Mouse (Mus musculus) olfactory bulb, adult 2 months (tissue): ENCODE data around the gene Nxn. TPM values are rescaled to one million over a fixed set of nuclear protein-coding genes. Genes with fewer than 3 reads are reported as not detected.

ENCODE experiments used
- H3K27ac ChIP-seq: fragments of 200-500 bp; 2 replicates; pipeline ENCODE4 v1.5.1; 2012; ENCODE audit warnings: low read depth, low read length; ENCODE audit not compliant: insufficient read depth
- H3K4me1 ChIP-seq: fragments of 200-500 bp; 2 replicates; pipeline ENCODE4 v1.6.1; 2012; ENCODE audit warnings: low read length; ENCODE audit not compliant: control insufficient read depth, insufficient read depth
- H3K4me3 ChIP-seq: fragments of 200-500 bp; 2 replicates; pipeline ENCODE4 v1.5.1; 2012; ENCODE audit warnings: mild to moderate bottlenecking, low read depth, low read length, moderate library complexity; ENCODE audit not compliant: insufficient read depth
- CTCF ChIP-seq: fragments of 200-500 bp; IDR thresholded peaks from 2 replicates; pipeline ENCODE4 v1.5.1; 2012; ENCODE audit warnings: low read depth, mild to moderate bottlenecking, low read length, moderate library complexity; ENCODE audit not compliant: insufficient read depth
- POLR2A ChIP-seq: fragments of 200-500 bp; IDR thresholded peaks from 2 replicates; pipeline ENCODE4 v1.6.1; 2012; ENCODE audit warnings: mild to moderate bottlenecking, low read depth, low read length, moderate library complexity; ENCODE audit not compliant: insufficient read depth
- WGBS: fragments of 180-500 bp; shearing (Covaris S2); methylation state at CpG from one replicate; pipeline ENCODE4 v1.1.7; 2018; 5-methylcytosine and 5-hydroxymethylcytosine counted together
- polyA plus RNA-seq: library from polyadenylated mRNA; stranded (reverse); fragments of >200 nt; gene quantifications from 2 replicates; pipeline ENCODE4 v1.2.4, GENCODE M21; 2012; ENCODE audit warnings: low replicate concordance; ENCODE audit not compliant: missing spikeins, insufficient read depth, insufficient read length

Nxn gene
- polyA plus RNA-seq, 1 experiment: not detected

GRCm38 (mm10) chr11:76392532-76392931 lies 6.4 kb downstream of the Nxn start:
- Histone ChIP-seq H3K4me1 (no peaks in the 10 kb centered on the region), H3K4me3 (no peak overlapping the region), H3K27ac (no peak overlapping the region)
- TF ChIP-seq CTCF: no peak
- WGBS: 66% methylated on average over 7 of the region's 7 CpGs

- H3K4me3 ChIP-seq: no peak overlapping the region
- H3K27ac ChIP-seq: no peak overlapping the region
- 46% methylated on average over 7 of the region's 7 CpGs for WGBS
- TF ChIP-seq CTCF (no peak), POLR2A (no peak)
- peaks cover 3% of the 10 kb centered on the region; the same call in 1 of the 2 replicates for H3K4me1 ChIP-seq
Measured at GRCm38 (mm10) chr11:76388711-76389110, 10.2 kb downstream of the Nxn start.

- Histone ChIP-seq H3K27ac (no peak overlapping the region), H3K4me1 (peaks cover 3% of the 10 kb centered on the region; the same call in 1 of the 2 replicates), H3K4me3 (no peak overlapping the region)
- TF ChIP-seq CTCF (no peak), POLR2A (no peak)
- whole genome bisulfite sequencing: 78% methylated on average over 1 of the region's 1 CpGs
Measured at GRCm38 (mm10) chr11:76387097-76387496, 11.8 kb downstream of the Nxn start.

GRCm38 (mm10) chr11:76385746-76386145 lies 13.2 kb downstream of the Nxn start:
- 79% methylated on average over 3 of the region's 3 CpGs for WGBS
- TF ChIP-seq POLR2A: no peak
- no peak for TF ChIP-seq CTCF
- 0 out of 2 replicates have a peak overlapping the region, but pooled peaks have one; percentile 21 for H3K27ac ChIP-seq
- no peak overlapping the region for H3K4me3 ChIP-seq
- peaks cover 3% of the 10 kb centered on the region; the same call in 1 of the 2 replicates for H3K4me1 ChIP-seq

GRCm38 (mm10) chr11:76385017-76385416 lies 13.9 kb downstream of the Nxn start:
- Histone ChIP-seq H3K4me3 (no peak overlapping the region), H3K27ac (0 out of 2 replicates have a peak overlapping the region, but pooled peaks have one; percentile 21), H3K4me1 (peaks cover 3% of the 10 kb centered on the region; the same call in 1 of the 2 replicates)
- no peak for TF ChIP-seq CTCF
- TF ChIP-seq POLR2A: no peak
- WGBS: 80% methylated on average over 4 of the region's 4 CpGs

GRCm38 (mm10) chr11:76384307-76384706 lies 14.6 kb downstream of the Nxn start:
- no peak for TF ChIP-seq CTCF
- no peak for TF ChIP-seq POLR2A
- Histone ChIP-seq H3K27ac (no peak overlapping the region), H3K4me1 (peaks cover 3% of the 10 kb centered on the region; the same call in 1 of the 2 replicates), H3K4me3 (no peak overlapping the region)
- WGBS: 72% methylated on average over 5 of the region's 5 CpGs

- Histone ChIP-seq H3K4me3 (no peak overlapping the region), H3K27ac (no peak overlapping the region), H3K4me1 (peaks cover 3% of the 10 kb centered on the region; the same call in 1 of the 2 replicates)
- TF ChIP-seq POLR2A (no peak), CTCF (no peak)
- WGBS: 71% methylated on average over 13 of the region's 13 CpGs
Measured at GRCm38 (mm10) chr11:76382711-76383324, 16.1 kb downstream of the Nxn start.

- no peak overlapping the region for H3K27ac ChIP-seq
- TF ChIP-seq CTCF (no peak), POLR2A (no peak)
- no peak overlapping the region for H3K4me3 ChIP-seq
- H3K4me1 ChIP-seq: peaks cover 3% of the 10 kb centered on the region; the same call in 1 of the 2 replicates
- WGBS: 84% methylated on average over 15 of the region's 15 CpGs
Measured at GRCm38 (mm10) chr11:76381201-76381885, 17.6 kb downstream of the Nxn start.

- 75% methylated on average over 11 of the region's 11 CpGs for WGBS
- no peak overlapping the region for H3K4me3 ChIP-seq
- H3K27ac ChIP-seq: no peak overlapping the region
- H3K4me1 ChIP-seq: no peaks in the 10 kb centered on the region
- no peak for TF ChIP-seq CTCF
- TF ChIP-seq POLR2A: no peak
Measured at GRCm38 (mm10) chr11:76379921-76380544, 18.9 kb downstream of the Nxn start.
